Mouse (Mus musculus) liver, adult 2 months (tissue): ENCODE measurements around the gene Mnx1.

Experiments used
- CTCF ChIP-seq: fragments of 200-500 bp; IDR thresholded peaks from 2 replicates; pipeline ENCODE4 v1.5.1; 2011; ENCODE audit warnings: low read depth, low read length, control low read depth
- POLR2A ChIP-seq: fragments of 200-500 bp; IDR thresholded peaks from 2 replicates; pipeline ENCODE4 v1.6.1; 2011; ENCODE audit warnings: low read length, control low read depth; ENCODE audit not compliant: insufficient read depth; ENCODE audit errors: extremely low read depth

- TF ChIP-seq CTCF (no peak), POLR2A (no peak)
These were observed 3.9 kb downstream of the Mnx1 start for GRCm38 (mm10) chr5:29474246-29474960.
